Mouse (Mus musculus) regulatory T cell (primary cell): Measurements from ENCODE around the gene Cyct.

ENCODE experiments used
- in situ Hi-C: fragments of 300-600 bp; cut with MboI, MseI; formaldehyde crosslinking; loops from one replicate; pipeline ENCODE4 v1.15.1; 2025; ENCODE audit warnings: high pct_unique_total_duplicates

Gene Cyct

DNA sequence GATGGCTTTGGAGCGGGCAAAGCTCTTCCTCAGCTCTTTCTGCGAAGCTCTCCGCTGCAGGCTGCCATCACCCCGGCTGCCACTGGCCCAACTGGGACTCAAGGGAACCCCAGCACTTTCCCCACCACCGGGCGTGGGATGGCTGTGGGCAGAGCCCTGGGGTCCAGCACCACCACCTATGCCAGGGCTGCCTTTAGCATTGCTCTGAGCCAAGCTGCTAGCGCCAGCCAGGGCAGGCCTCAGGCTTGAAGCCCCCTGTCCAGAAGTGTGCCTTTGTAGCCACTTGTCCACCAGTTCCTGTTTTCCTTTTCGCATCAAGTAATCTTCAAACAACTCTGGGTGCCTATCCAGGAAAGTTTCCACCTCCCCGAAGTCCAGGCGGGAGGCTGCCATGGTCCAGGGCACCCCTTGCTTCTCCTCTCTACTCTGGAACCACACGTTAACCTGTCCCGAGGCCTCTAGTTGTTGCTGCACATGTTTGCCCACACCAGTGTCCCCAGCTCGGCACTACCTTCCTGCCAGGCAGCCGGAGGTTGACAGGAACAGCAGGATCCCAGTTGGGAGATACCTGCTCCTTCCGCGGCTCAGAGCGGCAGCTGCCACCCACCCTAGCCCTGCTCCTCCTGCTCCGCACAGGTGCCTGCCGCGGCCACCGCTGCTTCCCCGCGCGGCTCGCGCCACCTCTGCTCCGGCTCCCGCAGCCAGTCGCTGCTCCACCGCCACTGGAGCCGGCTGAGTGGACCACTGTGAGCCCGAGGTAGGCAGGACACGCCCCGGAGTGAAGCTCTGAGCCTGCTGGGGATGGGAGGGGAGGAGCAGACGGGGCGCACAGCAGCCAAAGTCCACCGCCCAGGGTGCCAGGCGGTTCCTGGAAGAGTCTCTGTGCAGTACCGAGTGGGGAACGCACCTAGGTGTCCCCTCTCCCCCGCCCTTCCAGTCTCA is 21.8 kb downstream of the Cyct start, which contains the start of gene Pde11a:
Gene Pde11a (minus strand): TSS at position 560 of the 942 bp plus-strand sequence.
- in situ Hi-C loops = no loop called here

DNA sequence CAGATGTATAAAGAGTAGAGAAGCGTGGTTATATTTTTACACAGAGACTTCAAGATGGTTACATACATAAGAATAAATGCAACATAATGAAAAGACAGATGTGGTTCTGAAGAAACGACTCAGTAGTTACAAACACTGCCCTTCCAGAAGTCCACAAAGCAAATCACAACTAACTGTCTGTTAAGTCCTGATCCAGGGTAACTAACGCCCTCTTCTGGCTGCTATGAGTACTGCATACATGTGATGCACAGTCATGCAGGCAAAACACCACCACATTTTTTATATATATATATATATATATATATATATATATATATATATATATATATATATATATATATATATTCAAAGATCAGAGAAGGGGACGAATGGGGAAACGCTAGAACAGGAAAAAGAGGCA is 25.7 kb downstream of the Cyct start:
- in situ Hi-C loops = no loop called here

DNA sequence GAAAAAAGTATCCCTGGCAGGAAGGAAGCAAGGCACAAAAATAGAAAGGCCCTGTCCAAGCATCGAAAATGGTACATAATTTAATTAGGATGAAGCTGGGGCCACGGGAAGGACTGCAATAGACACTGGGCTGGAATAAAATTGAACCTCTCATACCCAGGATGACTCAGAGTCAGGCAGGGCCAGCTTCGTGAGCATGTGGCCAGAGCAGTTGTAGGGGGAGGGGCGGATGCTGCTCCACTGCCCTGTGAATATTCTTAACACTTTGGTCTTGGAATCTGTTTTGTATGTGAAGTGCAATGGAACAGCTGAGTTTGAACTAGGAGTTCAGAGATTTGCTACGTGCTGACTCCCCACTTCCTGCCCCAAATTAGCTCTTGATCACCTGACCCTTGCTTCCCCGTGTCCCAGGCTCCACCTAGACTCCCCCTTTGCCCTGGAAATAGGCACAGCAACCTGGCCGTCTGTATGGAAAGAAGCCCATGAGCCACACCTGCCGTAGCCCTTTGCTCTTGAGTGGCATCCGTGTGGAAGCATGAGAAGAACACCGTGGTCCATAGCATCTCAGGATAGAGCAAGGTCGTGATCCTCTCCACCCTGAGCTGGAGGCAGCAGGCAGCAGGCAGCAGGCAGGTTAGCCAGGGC is 28.0 kb downstream of the Cyct start:
- in situ Hi-C loops = no loop called here

DNA sequence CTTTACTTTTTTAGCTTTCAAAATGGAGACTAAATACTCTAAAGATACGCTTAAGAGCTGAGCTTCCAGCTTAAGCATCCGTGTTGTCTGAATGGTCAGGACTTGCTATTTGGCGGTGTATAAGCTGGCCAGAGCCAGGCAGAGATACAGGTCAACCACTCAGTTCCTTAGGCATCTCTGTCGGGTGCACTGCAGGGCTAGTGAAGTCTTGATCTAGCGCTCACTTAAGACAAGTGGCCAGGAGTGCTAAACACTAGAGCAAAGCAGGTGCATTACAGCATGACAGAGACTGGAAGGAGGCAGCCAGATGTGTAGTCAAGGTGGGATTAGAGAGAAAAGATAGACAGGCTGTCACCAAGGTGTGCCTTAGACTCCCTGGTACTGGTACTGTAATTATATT is 30.2 kb downstream of the Cyct start:
- in situ Hi-C loops = no loop called here

DNA sequence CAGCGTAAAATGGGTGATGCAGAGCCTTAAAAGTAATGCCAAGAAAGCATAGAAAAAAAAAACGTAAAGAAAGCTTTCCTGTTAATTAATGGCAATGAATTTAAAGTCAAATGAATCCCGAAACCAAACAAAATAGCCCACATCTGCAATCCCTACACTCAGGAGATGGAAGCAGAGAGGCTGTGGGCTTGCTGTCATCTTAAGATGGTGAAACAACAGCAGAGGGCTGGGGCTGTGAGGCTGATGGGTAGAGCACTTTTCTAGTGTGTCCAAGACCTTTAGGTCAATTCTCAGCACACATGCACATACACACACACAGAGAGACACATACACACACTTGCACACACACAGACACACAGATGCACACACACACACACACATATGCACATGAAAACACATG is 34.1 kb downstream of the Cyct start:
- in situ Hi-C loops = no loop called here

DNA sequence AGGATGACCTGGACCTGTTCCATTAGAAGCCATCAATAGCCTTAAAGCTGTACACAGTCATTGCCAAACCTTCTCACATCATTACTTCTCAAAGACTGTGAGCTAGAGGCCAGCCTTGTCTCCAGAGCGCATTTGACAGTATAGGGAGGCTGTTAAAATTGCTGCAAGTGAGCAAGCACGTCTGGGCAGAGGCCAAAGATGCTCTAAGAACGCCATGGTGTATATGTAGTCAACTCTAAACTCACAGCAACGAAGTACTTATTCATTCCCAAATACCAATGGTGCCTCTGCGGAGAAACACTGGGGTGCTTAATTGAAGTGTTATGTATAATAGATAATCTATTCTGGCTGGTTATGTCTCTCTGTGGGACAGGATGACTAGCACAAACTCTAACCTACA is 35.8 kb downstream of the Cyct start:
- in situ Hi-C loops = no loop called here

DNA sequence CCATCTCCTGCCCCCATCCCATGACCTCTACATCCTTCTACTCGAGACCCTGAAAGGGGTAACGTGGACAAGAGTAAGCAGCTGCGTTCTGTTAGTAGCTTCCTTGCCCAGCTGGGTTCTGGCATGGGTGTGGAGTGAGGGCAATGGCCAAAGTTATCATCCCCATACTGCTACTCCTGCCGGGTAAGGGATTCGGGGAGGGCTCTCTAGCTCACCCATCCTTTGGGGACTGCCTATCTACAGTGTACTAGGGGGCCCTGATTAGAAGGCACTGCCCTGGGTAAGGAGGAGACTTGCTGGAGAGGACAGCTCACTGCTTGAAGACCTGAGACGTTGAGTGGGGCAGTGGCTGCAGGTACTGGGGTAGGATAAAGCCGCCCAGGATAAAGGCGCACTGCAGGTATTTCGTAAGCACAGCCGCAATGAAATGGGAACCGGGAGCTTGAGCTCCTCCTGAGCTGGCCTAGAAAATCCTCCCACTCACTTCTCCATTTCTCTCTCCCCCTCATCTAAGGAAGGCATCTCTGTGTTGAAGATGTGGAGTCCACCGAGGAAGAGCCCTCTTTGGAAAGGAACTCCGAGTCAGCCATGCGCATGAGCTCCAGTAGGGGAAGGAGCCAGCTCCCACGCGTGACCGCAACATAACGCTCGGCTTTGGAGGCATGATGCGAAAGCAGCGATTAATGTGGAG is 36.9 kb downstream of the Cyct start:
- in situ Hi-C loops = no loop called here

DNA sequence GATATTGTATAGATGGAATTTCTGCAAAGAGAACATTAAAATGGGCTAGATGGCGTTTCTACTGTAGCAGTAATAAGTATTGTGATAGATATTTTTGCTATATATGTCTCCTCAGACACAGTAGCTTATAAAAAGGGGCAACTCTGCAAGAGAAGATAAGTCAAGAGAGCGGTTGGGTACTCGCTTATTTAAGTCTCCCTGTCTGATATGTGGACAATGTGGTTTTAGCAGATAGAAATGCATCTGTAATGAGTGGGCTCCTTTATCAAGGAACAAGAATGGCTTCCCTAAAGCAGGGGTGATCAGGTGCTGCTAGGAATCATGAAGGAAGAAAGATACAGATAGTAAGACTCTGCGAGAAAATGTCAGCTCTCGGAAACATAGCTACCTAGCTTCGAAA is 39.9 kb downstream of the Cyct start:
- in situ Hi-C loops = no loop called here

DNA sequence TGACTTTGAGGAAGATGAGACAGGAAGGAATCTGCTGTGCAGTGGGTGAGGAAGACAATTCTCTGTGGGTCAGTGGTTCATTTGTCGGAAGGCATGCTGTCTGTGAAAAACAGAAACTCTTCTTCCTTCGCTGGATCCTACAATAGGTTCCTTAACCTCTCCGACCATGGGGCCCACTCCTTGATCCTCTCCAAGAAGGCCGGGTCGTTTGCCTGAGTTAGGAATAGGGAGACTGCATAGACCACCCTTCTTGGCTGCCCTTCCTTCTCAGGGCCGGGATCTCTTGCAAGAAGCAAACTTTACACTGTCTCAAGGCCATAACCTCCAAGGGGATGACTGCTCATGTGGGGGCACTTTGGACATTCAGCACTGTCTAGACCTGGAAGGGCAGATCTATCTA is 41.0 kb downstream of the Cyct start:
- in situ Hi-C loops = no loop called here
